Mouse (Mus musculus) retina, adult 2 months (tissue): ENCODE measurements around the gene Ube2e2.
"Not testable (repeated sequence)": the region's sequence is repeated elsewhere in the genome, so short reads cannot be mapped to it uniquely, and the experiment has no call there.

Experiments
- DNase-seq: peaks from one replicate; pipeline ENCODE4 v3.0.0-alpha.2; 2012; ENCODE audit warnings: low read depth, low spot score

Gene Ube2e2

GRCm38 (mm10) chr14:18637739-18638138 lies 256.3 kb downstream of the Ube2e2 start:
- no peak for DNase-seq

- DNase-seq: no peak
Measured at GRCm38 (mm10) chr14:18628170-18628569, 265.9 kb downstream of the Ube2e2 start.

GRCm38 (mm10) chr14:18618603-18619002 lies 275.5 kb downstream of the Ube2e2 start:
- DNase-seq: no peak

GRCm38 (mm10) chr14:18601927-18602326 lies 292.1 kb downstream of the Ube2e2 start:
- no peak for DNase-seq

GRCm38 (mm10) chr14:18586239-18587034 lies 307.6 kb downstream of the Ube2e2 start:
- DNase-seq: no peak

- DNase-seq: no peak
Measured at GRCm38 (mm10) chr14:18581735-18582134, 312.3 kb downstream of the Ube2e2 start.

GRCm38 (mm10) chr14:18574756-18575155 lies 319.3 kb downstream of the Ube2e2 start:
- DNase-seq: no peak

GRCm38 (mm10) chr14:18574130-18574721 lies 319.8 kb downstream of the Ube2e2 start:
- DNase-seq: no peak

- DNase-seq: no peak
Measured at GRCm38 (mm10) chr14:18573286-18573956, 320.6 kb downstream of the Ube2e2 start.

GRCm38 (mm10) chr14:18572852-18573251 lies 321.2 kb downstream of the Ube2e2 start:
- DNase-seq: no peak

GRCm38 (mm10) chr14:18569615-18570014 lies 324.5 kb downstream of the Ube2e2 start:
- DNase-seq: no peak

GRCm38 (mm10) chr14:18564999-18565398 lies 329.1 kb downstream of the Ube2e2 start:
- not testable (repeated sequence) for DNase-seq

- no peak for DNase-seq
Measured at GRCm38 (mm10) chr14:18555287-18555686, 338.8 kb downstream of the Ube2e2 start.

- DNase-seq: no peak
Measured at GRCm38 (mm10) chr14:18554627-18554988, 339.5 kb downstream of the Ube2e2 start.

GRCm38 (mm10) chr14:18553987-18554626 lies 340.0 kb downstream of the Ube2e2 start:
- no peak for DNase-seq

GRCm38 (mm10) chr14:18547541-18547940 lies 346.5 kb downstream of the Ube2e2 start:
- DNase-seq: no peak

GRCm38 (mm10) chr14:18539092-18539491 lies 355.0 kb downstream of the Ube2e2 start:
- DNase-seq: not testable (repeated sequence)

- no peak for DNase-seq
Measured at GRCm38 (mm10) chr14:18530899-18531298, 363.2 kb downstream of the Ube2e2 start.

- no peak for DNase-seq
Measured at GRCm38 (mm10) chr14:18530496-18530895, 363.6 kb downstream of the Ube2e2 start.
